Mouse (Mus musculus): ENCODE data around the gene Sh3kbp1. TPM values are rescaled to one million over a fixed set of nuclear protein-coding genes. Genes with fewer than 3 reads are reported as not detected.

Sh3kbp1 gene
- polyA plus RNA-seq, 2 experiments = 26.7 to 49.8 TPM

- Histone ChIP-seq H3K4me3 (replicated peaks; ENCODE audit: low read length) (no peak overlapping the region), H3K36me3 (ENCODE audit: control insufficient read depth, insufficient read depth, low read length) (no peaks in the 10 kb centered on the region), H3K9ac (ENCODE audit: low read depth, low read length, severe bottlenecking) (no peak overlapping the region), H3K27me3 (ENCODE audit: control insufficient read depth, insufficient read depth, low read length) (no peaks in the 10 kb centered on the region), H3K27ac (replicated peaks; ENCODE audit: low read depth, low read length) (no peak overlapping the region), H3K9me3 (ENCODE audit: control insufficient read depth, low read length) (no peaks in the 10 kb centered on the region), H3K4me1 (ENCODE audit: control insufficient read depth, insufficient read depth, low read length) (no peaks in the 10 kb centered on the region), H3K4me2 (replicated peaks; ENCODE audit: low read depth, low read length, severe bottlenecking) (no peak overlapping the region)
- WGBS = 73% methylated on average over 10 of the region's 10 CpGs
- DNase-seq (ENCODE audit: low spot score) (no peak), ATAC-seq (ENCODE audit: low FRiP score, low read depth) (no peak)
- no peak for TF ChIP-seq POLR2A (IDR thresholded peaks at IDR 0.05; ENCODE audit: borderline replicate concordance, extremely low read depth, insufficient read depth, insufficient read length)
These were observed 62.8 kb downstream of the Sh3kbp1 start for GRCm38 (mm10) chrX:159689785-159690416.

DNA sequence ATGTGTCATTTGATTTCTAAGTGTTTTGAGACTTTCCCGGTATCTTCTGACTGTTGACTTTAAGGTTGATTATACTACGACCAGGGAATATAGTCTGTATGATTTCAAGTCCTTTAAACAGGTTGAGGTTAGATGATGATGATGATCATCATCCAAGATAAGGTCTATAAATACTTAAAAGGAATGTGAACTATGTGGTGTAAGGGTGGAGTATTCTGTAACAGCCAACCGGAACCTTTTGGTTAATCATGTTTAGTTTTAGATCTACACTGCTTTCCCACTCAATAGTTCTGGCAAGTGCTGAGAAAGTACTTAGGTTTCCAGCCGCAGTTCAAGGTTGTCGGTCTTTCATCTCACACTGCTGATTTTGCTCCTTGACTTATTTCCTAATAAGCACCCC lies 66.1 kb downstream of the Sh3kbp1 start:
- Histone ChIP-seq H3K4me2 (replicated peaks; ENCODE audit: low read depth, low read length, severe bottlenecking) (no peak overlapping the region), H3K9me3 (ENCODE audit: control insufficient read depth, low read length) (no peaks in the 10 kb centered on the region), H3K4me1 (ENCODE audit: control insufficient read depth, insufficient read depth, low read length) (no peaks in the 10 kb centered on the region), H3K9ac (ENCODE audit: low read depth, low read length, severe bottlenecking) (no peak overlapping the region), H3K36me3 (ENCODE audit: control insufficient read depth, insufficient read depth, low read length) (no peaks in the 10 kb centered on the region), H3K4me3 (replicated peaks; ENCODE audit: low read length) (no peak overlapping the region), H3K27me3 (ENCODE audit: control insufficient read depth, insufficient read depth, low read length) (no peaks in the 10 kb centered on the region), H3K27ac (replicated peaks; ENCODE audit: low read depth, low read length) (no peak overlapping the region)
- 86% methylated on average over 5 of the region's 5 CpGs for WGBS
- no peak for DNase-seq (ENCODE audit: low spot score)
- TF ChIP-seq POLR2A (IDR thresholded peaks at IDR 0.05; ENCODE audit: borderline replicate concordance, extremely low read depth, insufficient read depth, insufficient read length) = no peak
- ATAC-seq (ENCODE audit: low FRiP score, low read depth) = no peak

- no peaks in the 10 kb centered on the region for H3K9me3 ChIP-seq (ENCODE audit: control insufficient read depth, low read length)
- no peaks in the 10 kb centered on the region for H3K36me3 ChIP-seq (ENCODE audit: control insufficient read depth, insufficient read depth, low read length)
- no peak overlapping the region for H3K4me2 ChIP-seq (replicated peaks; ENCODE audit: low read depth, low read length, severe bottlenecking)
- H3K27ac ChIP-seq (replicated peaks; ENCODE audit: low read depth, low read length) = no peak overlapping the region
- no peaks in the 10 kb centered on the region for H3K4me1 ChIP-seq (ENCODE audit: control insufficient read depth, insufficient read depth, low read length)
- no peaks in the 10 kb centered on the region for H3K27me3 ChIP-seq (ENCODE audit: control insufficient read depth, insufficient read depth, low read length)
- DNase-seq (ENCODE audit: low spot score) (no peak), ATAC-seq (ENCODE audit: low FRiP score, low read depth) (no peak; the same call in 1 of the 2 replicates)
- no peak overlapping the region for H3K9ac ChIP-seq (ENCODE audit: low read depth, low read length, severe bottlenecking)
- no peak overlapping the region for H3K4me3 ChIP-seq (replicated peaks; ENCODE audit: low read length)
- no peak for TF ChIP-seq POLR2A (IDR thresholded peaks at IDR 0.05; ENCODE audit: borderline replicate concordance, extremely low read depth, insufficient read depth, insufficient read length)
- WGBS = 45% methylated on average over 2 of the region's 2 CpGs
These were observed 69.5 kb downstream of the Sh3kbp1 start for GRCm38 (mm10) chrX:159696545-159696944.

DNA sequence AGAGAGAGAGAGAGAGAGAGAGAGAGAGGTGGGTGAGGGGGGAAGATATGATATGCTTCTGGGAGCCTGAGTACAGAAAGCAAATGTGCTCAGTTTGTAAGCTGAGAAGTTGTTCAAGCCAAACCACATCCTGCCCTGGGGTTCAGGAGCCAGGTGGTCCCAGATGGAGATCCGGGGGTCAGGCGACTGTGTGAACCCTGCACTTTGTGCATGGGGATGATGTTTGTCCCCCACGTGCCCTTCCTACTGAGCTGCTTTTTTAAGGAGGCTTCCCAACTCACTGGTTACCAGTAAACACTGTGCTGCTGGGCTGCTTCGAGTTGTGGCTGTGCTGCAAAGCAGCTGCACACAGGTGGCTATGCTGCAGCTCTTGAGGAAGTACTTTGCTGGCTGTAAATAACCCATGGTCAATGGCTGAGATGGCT lies 70.0 kb downstream of the Sh3kbp1 start:
- WGBS = 11% methylated on average over 2 of the region's 4 CpGs
- ATAC-seq (ENCODE audit: low FRiP score, low read depth) = peak; percentile 77
- no peak overlapping the region for H3K27ac ChIP-seq (replicated peaks; ENCODE audit: low read depth, low read length)
- H3K9ac ChIP-seq (ENCODE audit: low read depth, low read length, severe bottlenecking) = no peak overlapping the region
- no peak for DNase-seq (ENCODE audit: low spot score)
- TF ChIP-seq POLR2A (IDR thresholded peaks at IDR 0.05; ENCODE audit: borderline replicate concordance, extremely low read depth, insufficient read depth, insufficient read length) = no peak
- no peak overlapping the region for H3K4me2 ChIP-seq (replicated peaks; ENCODE audit: low read depth, low read length, severe bottlenecking)
- no peaks in the 10 kb centered on the region for H3K9me3 ChIP-seq (ENCODE audit: control insufficient read depth, low read length)
- H3K36me3 ChIP-seq (ENCODE audit: control insufficient read depth, insufficient read depth, low read length) = no peaks in the 10 kb centered on the region
- H3K27me3 ChIP-seq (ENCODE audit: control insufficient read depth, insufficient read depth, low read length) = no peaks in the 10 kb centered on the region
- H3K4me3 ChIP-seq (replicated peaks; ENCODE audit: low read length) = no peak overlapping the region
- H3K4me1 ChIP-seq (ENCODE audit: control insufficient read depth, insufficient read depth, low read length) = no peaks in the 10 kb centered on the region

DNA sequence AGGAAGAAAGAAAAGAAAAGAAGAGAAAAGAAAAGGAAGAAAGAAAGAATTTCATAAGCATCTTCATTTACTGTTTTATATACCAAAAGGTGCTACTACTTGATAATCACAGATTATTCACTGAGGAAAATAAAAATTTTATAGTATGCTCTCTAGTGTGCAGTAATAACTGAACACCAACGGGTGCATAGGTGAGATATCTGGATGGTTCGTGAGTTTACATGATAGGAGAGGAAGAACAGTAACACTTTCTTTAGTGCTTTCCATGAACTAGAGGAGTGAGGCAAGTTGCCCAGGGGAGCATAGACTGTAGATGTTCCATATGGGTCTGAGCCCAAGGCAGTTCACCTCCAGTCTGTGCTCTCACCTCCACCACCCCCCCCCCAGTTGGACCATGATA lies 75.8 kb downstream of the Sh3kbp1 start:
- no peak overlapping the region for H3K4me3 ChIP-seq (replicated peaks; ENCODE audit: low read length)
- TF ChIP-seq POLR2A (IDR thresholded peaks at IDR 0.05; ENCODE audit: borderline replicate concordance, extremely low read depth, insufficient read depth, insufficient read length) = no peak
- no peak overlapping the region for H3K27ac ChIP-seq (replicated peaks; ENCODE audit: low read depth, low read length)
- no peaks in the 10 kb centered on the region for H3K36me3 ChIP-seq (ENCODE audit: control insufficient read depth, insufficient read depth, low read length)
- no peaks in the 10 kb centered on the region for H3K9me3 ChIP-seq (ENCODE audit: control insufficient read depth, low read length)
- no peak for DNase-seq (ENCODE audit: low spot score)
- H3K9ac ChIP-seq (ENCODE audit: low read depth, low read length, severe bottlenecking) = no peak overlapping the region
- H3K27me3 ChIP-seq (ENCODE audit: control insufficient read depth, insufficient read depth, low read length) = no peaks in the 10 kb centered on the region
- no peak for ATAC-seq (ENCODE audit: low FRiP score, low read depth)
- 87% methylated on average over 2 of the region's 2 CpGs for WGBS
- H3K4me1 ChIP-seq (ENCODE audit: control insufficient read depth, insufficient read depth, low read length) = no peaks in the 10 kb centered on the region
- H3K4me2 ChIP-seq (replicated peaks; ENCODE audit: low read depth, low read length, severe bottlenecking) = no peak overlapping the region
